Mouse (Mus musculus): Measurements from ENCODE around the gene Mrpl53. TPM values are rescaled to one million over a fixed set of nuclear protein-coding genes. Genes with fewer than 3 reads are reported as not detected.

Gene Mrpl53
- polyA plus RNA-seq, 1 experiment from 2014 or later, result 156 TPM

DNA sequence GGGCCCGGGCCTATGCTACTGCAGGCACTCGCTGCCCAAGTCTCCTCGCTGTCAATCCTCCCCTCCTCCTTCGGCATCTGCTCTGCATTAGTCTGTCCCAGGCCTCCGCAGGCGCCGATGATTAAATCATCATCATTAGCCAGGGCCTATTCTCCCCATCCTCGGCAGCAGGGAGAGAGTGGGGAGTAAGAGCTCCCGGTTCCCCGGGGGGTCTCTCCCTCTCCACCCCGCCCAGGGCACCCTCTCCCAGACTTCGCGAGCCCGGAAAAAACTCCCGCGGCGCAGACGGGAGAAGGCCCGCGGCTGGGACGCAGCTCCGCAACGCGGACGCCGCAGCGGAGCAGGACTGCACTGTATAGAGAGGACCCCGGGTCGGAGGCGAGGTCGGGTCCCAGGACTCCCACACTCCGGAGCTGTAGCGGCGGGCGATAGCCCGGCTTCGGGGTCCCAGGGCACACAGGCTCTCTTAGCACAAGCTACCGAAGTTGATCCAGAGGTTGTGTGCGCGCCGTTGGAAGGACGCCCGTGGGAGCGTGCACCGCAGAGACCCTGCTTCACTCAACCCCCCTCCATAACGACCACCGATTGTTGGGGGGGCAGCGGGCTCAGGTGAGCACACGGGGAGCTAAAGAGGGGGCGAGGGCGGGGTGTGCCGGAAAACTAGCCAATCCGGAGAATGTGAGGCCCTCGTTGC lies 31.1 kb upstream of the Mrpl53 start, which contains the start of gene Pcgf1:
Gene Pcgf1, plus strand, starts transcription at position 240 of the 694 bp plus-strand sequence.
- Histone ChIP-seq H3K27me3 (replicated peaks) (peaks cover 58% of the 10 kb centered on the region), H3K9ac (peak within 1 kb of the TSS; percentile 71), H3K4me2 (peak within 1 kb of the TSS; percentile 97), H3K4me1 (replicated peaks) (peaks cover 11% of the 10 kb centered on the region; the same call in 1 of the 2 replicates), H3K9me3 (replicated peaks) (no peaks in the 10 kb centered on the region), H3K4me3 (peak within 1 kb of the TSS; percentile 62), H3K36me3 (peaks cover 23% of the 10 kb centered on the region), H3K27ac (ENCODE audit: poor library complexity, severe bottlenecking) (peak within 1 kb of the TSS; percentile 38; the same call in 1 of the 2 replicates)
- ATAC-seq (ENCODE audit: insufficient number of reproducible peaks, low FRiP score), result peak; percentile 52
- under 1% methylated on average over 54 of the region's 54 CpGs for WGBS

DNA sequence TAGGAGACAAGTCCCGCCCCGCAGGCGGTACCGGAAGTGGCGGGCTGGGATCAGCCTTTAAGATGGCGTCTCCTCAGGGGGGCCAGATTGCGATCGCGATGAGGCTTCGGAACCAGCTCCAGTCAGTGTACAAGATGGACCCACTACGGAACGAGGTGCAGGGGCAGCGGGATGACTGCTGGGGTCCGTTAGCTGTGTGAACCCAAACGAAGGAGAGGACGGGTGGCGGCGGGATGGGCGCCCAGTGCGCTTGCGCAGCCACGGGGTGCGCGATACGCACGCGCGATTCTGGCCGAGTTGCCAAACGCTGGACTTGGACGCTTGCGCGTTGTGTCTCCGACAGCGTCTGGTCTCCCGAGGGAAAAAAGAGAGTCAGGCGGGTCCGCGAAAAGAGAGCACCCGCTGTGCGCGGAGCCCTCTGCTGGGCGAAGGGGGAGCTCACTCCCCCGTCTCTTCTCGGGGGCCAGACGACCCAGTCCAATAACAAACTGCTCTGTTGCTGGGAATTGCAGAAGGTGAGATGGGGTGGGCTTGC lies 30.4 kb upstream of the Mrpl53 start:
- Histone ChIP-seq H3K9ac (peak overlapping the region; percentile 71), H3K4me2 (peak overlapping the region; percentile 97), H3K4me1 (replicated peaks) (peaks cover 11% of the 10 kb centered on the region; the same call in 1 of the 2 replicates), H3K27me3 (replicated peaks) (peaks cover 59% of the 10 kb centered on the region), H3K4me3 (peak overlapping the region; percentile 62), H3K36me3 (peaks cover 23% of the 10 kb centered on the region), H3K9me3 (replicated peaks) (no peaks in the 10 kb centered on the region), H3K27ac (ENCODE audit: poor library complexity, severe bottlenecking) (peak overlapping the region; percentile 38; the same call in 1 of the 2 replicates)
- peak; percentile 94 for ATAC-seq (ENCODE audit: insufficient number of reproducible peaks, low FRiP score)
- WGBS, result under 1% methylated on average over 46 of the region's 46 CpGs

DNA sequence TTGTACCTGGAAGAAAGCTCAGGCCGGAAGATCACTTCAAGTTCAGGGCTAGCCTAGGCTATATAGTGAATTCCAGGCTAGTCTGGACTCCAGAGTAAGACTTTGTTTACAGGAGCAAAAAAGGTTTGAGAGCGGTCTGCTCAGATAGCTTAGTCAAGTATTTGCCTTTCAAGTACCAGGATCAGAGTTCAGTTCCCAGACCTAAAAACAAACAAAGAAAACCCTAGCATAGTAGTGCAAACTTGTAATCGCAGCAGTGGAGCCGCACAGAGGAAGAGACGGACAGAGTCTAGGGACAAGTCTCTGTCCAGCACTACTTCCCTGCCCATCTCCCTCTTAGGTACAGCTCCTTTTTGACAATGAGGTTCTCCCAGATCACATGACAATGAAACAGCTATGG lies 28.6 kb upstream of the Mrpl53 start:
- Histone ChIP-seq H3K36me3 (peaks cover 23% of the 10 kb centered on the region), H3K9me3 (replicated peaks) (no peaks in the 10 kb centered on the region), H3K4me2 (no peak overlapping the region), H3K4me3 (no peak overlapping the region), H3K27ac (ENCODE audit: poor library complexity, severe bottlenecking) (no peak overlapping the region), H3K4me1 (replicated peaks) (peaks cover 11% of the 10 kb centered on the region; the same call in 1 of the 2 replicates), H3K9ac (no peak overlapping the region), H3K27me3 (replicated peaks) (peaks cover 59% of the 10 kb centered on the region)
- WGBS, result 94% methylated on average over 5 of the region's 5 CpGs
- no peak for ATAC-seq (ENCODE audit: insufficient number of reproducible peaks, low FRiP score)

DNA sequence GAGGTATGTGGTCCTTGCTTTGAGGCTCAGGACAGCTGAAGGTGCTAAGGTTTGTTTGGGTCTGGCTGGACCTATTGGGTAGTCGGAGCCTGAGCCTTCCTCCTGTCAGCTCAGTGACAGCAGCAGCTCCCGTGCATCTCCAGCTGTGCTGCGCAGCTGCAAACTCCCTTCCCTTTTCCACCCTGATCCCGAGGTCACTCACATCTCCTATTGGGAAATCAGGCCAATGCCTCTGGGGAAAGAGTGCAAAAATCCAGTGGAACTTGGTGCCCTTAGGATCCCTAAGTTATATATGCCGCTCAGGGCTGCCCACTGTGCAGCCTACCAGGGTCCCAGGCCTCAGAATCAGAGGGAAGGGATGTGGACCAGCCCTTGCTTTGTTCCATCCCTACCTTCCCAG lies 25.3 kb upstream of the Mrpl53 start:
- peaks cover 23% of the 10 kb centered on the region for H3K36me3 ChIP-seq
- H3K4me2 ChIP-seq, result no peak overlapping the region
- H3K9ac ChIP-seq, result no peak overlapping the region

DNA sequence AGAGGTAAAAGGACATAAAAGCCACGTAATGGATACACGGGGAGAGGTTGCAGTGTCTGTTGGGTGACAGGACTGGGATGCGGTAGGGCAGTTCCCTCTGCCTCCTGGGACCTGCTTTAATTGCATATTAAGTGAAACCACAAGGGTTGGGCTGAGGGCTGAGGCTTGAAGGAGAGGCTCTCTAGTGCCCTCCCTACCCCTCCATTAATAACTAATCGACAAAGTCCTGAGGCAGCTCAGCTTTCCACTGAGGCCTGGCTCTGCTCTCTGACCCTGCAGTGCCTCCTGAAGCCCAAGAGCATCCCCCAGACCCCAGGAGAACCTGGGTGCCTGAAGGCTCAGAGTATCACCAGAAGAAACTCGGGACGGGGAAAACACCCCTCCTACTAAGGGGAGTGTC lies 24.4 kb upstream of the Mrpl53 start:
- no peak for ATAC-seq (ENCODE audit: insufficient number of reproducible peaks, low FRiP score)
- Histone ChIP-seq H3K27me3 (replicated peaks) (peaks cover 77% of the 10 kb centered on the region), H3K4me2 (no peak overlapping the region), H3K9me3 (replicated peaks) (no peaks in the 10 kb centered on the region), H3K4me1 (replicated peaks) (peaks cover 22% of the 10 kb centered on the region), H3K27ac (ENCODE audit: poor library complexity, severe bottlenecking) (no peak overlapping the region), H3K9ac (no peak overlapping the region), H3K36me3 (peaks cover 23% of the 10 kb centered on the region), H3K4me3 (no peak overlapping the region)
- 10% methylated on average over 6 of the region's 6 CpGs for WGBS

More for the DNA sequence above, 25.3 kb upstream of the Mrpl53 start:
- no peaks in the 10 kb centered on the region for H3K9me3 ChIP-seq (replicated peaks)
- H3K27me3 ChIP-seq (replicated peaks), result peaks cover 68% of the 10 kb centered on the region
- ATAC-seq (ENCODE audit: insufficient number of reproducible peaks, low FRiP score), result no peak
- H3K4me1 ChIP-seq (replicated peaks), result peaks cover 29% of the 10 kb centered on the region
- WGBS, result 17% methylated on average over 5 of the region's 5 CpGs
- H3K27ac ChIP-seq (ENCODE audit: poor library complexity, severe bottlenecking), result no peak overlapping the region
- H3K4me3 ChIP-seq, result no peak overlapping the region

DNA sequence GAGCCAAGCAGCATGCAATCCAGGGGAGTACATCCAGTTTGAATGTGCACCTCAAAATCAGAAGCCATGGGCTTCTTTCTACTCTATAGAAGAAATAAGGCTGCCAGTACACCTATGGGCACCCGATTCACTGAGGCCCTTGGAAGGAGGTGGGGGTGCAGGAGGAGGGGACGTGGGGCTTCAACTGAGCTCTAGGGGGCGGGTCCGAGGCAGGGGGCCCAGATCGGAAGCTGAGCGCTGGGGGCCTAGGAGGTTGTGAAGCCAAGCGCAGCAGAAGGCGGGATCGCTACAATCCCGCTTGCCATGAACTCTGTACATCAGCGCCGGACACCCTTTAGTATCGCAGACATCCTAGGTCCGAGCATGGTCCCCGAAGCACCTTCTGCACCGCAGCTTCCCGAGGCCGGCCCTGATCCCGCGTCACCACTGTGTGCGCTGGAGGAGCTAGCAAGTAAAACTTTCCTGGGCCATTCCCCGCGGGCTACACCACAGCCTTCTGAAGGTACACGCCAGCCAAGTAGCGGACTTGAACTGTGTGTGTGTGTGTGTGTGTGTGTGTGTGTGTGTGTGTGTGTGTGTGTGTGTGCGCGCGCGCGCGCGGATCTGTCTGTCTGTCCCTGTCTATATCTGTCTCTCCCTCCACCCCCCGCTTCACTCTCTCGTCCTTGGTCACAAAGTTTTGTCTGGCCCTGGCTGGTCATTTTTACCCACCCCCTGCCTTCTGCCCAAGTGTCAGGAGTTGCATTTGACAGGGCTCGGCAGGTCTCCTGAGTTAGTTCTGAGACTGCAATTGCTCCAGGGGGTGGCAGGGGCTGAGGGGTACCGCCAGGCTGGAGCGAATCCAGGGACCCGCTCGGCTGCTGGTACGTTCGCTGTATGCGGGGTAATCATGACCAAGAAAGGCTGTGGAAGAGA lies 22.5 kb upstream of the Mrpl53 start, which contains the start of gene Lbx2:
Gene Lbx2, plus strand, starts transcription at position 247 of the 915 bp plus-strand sequence.
- H3K9ac ChIP-seq, result peak within 1 kb of the TSS; percentile 27; the same call in 1 of the 2 replicates
- H3K9me3 ChIP-seq (replicated peaks), result no peaks in the 10 kb centered on the region

DNA sequence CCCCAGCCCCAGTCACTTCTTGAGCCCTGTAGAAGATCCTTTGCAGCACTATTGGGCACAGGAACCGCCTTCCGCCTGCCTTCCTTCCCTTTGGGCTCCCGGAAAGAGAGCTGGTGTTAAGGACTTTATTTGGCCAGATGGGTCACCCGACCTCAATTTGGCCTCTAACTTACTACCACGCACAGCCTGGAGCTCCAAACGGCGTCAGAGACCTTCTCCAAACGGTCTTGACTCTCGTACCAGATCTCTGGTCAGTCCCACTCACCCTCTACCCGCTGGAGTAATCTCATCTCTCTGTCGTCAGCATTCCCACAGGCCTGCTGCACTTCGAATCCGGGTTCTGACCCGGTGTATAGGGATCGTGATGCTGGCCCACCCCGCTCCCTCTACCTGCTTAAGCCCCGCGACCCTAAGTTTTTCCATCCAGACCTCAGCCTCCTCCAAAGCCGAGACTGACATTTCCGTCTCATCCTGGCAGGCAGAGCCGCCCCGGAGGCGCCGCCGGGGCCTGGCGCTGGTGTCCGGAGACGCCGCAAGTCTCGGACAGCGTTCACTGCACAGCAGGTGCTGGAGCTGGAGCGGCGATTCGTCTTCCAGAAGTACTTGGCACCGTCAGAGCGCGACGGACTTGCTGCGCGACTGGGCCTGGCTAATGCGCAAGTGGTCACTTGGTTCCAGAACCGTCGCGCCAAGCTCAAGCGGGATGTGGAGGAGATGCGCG lies 21.5 kb upstream of the Mrpl53 start:
- H3K9ac ChIP-seq, result peak overlapping the region; percentile 1; the same call in 1 of the 2 replicates
- peak overlapping the region; percentile 68 for H3K4me2 ChIP-seq
- peaks cover 22% of the 10 kb centered on the region for H3K4me1 ChIP-seq (replicated peaks)
- 1% methylated on average over 47 of the region's 47 CpGs for WGBS
- ATAC-seq (ENCODE audit: insufficient number of reproducible peaks, low FRiP score), result no peak
- H3K9me3 ChIP-seq (replicated peaks), result no peaks in the 10 kb centered on the region
- peaks cover 83% of the 10 kb centered on the region for H3K27me3 ChIP-seq (replicated peaks)
- peak overlapping the region; percentile 39 for H3K4me3 ChIP-seq
- H3K36me3 ChIP-seq, result peaks cover 2% of the 10 kb centered on the region; the same call in 1 of the 2 replicates
- H3K27ac ChIP-seq (ENCODE audit: poor library complexity, severe bottlenecking), result no peak overlapping the region

More for the DNA sequence above, 22.5 kb upstream of the Mrpl53 start, which contains the start of gene Lbx2:
- peaks cover 9% of the 10 kb centered on the region for H3K36me3 ChIP-seq
- peak within 1 kb of the TSS; percentile 68 for H3K4me2 ChIP-seq
- no peak within 1 kb of the TSS for H3K27ac ChIP-seq (ENCODE audit: poor library complexity, severe bottlenecking)
- peaks cover 90% of the 10 kb centered on the region for H3K27me3 ChIP-seq (replicated peaks)
- peaks cover 22% of the 10 kb centered on the region for H3K4me1 ChIP-seq (replicated peaks)
- 3% methylated on average over 35 of the region's 42 CpGs for WGBS
- H3K4me3 ChIP-seq, result peak within 1 kb of the TSS; percentile 39
- ATAC-seq (ENCODE audit: insufficient number of reproducible peaks, low FRiP score), result no peak

DNA sequence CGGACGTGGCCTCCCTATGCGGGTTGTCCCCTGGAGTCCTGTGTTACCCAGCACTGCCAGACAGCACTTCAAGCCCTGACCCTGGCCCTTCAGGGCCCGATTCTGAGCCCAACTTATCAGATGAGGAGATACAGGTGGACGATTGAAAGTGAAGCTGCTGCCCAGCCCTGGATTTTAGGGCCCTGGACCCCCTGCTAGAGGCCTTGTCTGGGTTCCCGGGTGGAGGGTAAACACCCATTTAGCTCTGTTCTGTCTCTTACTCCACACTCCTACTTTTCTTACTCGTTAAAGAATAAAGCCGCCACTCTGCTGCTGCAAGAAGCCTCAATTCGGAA lies 20.9 kb upstream of the Mrpl53 start:
- Histone ChIP-seq H3K4me3 (peak overlapping the region; percentile 39), H3K36me3 (no peaks in the 10 kb centered on the region), H3K27me3 (replicated peaks) (peaks cover 82% of the 10 kb centered on the region), H3K9me3 (replicated peaks) (no peaks in the 10 kb centered on the region), H3K27ac (ENCODE audit: poor library complexity, severe bottlenecking) (no peak overlapping the region), H3K4me1 (replicated peaks) (peaks cover 25% of the 10 kb centered on the region), H3K9ac (no peak overlapping the region), H3K4me2 (peak overlapping the region; percentile 68)
- 11% methylated on average over 9 of the region's 9 CpGs for WGBS
- ATAC-seq (ENCODE audit: insufficient number of reproducible peaks, low FRiP score), result no peak

DNA sequence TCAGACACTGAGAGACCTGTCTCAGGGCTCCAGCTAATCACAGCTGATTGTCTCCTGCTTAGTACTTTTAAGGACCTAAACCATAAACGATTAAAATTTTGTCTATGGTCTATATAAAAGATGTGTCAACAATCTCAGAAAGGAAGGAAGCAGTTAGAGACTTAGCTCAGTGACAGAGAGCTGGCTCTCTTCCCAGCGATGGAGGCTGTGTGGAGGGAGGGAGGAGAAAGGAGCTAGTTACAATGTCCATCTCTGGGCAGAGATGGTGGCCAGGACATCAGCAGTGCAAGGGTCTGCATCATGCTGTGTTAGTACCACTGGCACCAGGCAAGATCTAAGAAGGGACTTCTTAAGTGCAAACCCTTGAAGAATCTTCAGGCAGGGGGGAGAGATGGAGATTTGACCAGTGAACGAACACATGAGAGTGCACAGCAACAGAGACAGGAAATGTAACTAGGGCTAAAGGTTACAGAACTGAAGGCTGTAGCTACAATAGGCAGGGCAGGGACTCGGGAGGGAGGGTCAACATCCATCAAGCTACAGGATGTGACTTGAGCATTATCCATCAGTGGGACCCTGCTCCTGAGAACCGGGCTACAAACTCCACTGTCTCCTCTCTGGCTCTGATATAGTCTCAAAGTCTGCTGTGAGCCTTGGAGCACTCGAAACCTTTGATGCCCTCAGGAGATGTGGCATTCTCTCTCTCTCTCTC lies 16.3 kb upstream of the Mrpl53 start:
- no peak for ATAC-seq (ENCODE audit: insufficient number of reproducible peaks, low FRiP score)
- Histone ChIP-seq H3K36me3 (no peaks in the 10 kb centered on the region), H3K4me1 (replicated peaks) (peaks cover 11% of the 10 kb centered on the region), H3K9ac (no peak overlapping the region), H3K27ac (ENCODE audit: poor library complexity, severe bottlenecking) (no peak overlapping the region), H3K4me2 (no peak overlapping the region), H3K4me3 (no peak overlapping the region), H3K27me3 (replicated peaks) (peaks cover 60% of the 10 kb centered on the region), H3K9me3 (replicated peaks) (peaks cover 7% of the 10 kb centered on the region; the same call in 1 of the 2 replicates)
- 33% methylated on average over 6 of the region's 6 CpGs for WGBS

DNA sequence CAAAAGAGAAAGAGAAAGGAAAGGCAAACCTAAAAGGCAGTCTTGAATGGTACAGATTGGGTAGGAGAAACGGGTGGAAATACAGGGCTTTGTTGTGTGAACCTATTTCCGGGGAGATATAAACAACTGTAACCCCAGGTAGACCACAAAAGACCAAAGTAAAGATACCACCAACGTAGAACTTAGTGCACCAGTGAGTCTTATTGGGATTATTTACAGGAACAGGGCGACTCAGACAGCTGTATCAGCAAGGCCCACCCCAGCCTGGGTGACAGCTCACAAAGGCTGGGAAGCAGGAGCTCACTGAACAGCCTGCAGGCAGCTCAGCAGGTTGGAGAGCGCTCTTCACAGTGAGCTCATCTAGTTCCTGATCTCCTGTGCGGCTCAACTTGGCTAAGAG lies 12.9 kb upstream of the Mrpl53 start:
- Histone ChIP-seq H3K4me1 (replicated peaks) (peaks cover 5% of the 10 kb centered on the region; the same call in 1 of the 2 replicates), H3K36me3 (no peaks in the 10 kb centered on the region), H3K27me3 (replicated peaks) (peaks cover 37% of the 10 kb centered on the region), H3K27ac (ENCODE audit: poor library complexity, severe bottlenecking) (no peak overlapping the region), H3K9me3 (replicated peaks) (peaks cover 7% of the 10 kb centered on the region; the same call in 1 of the 2 replicates), H3K9ac (no peak overlapping the region), H3K4me3 (no peak overlapping the region), H3K4me2 (no peak overlapping the region)
- no peak for ATAC-seq (ENCODE audit: insufficient number of reproducible peaks, low FRiP score)
- WGBS, result 41% methylated on average over 6 of the region's 6 CpGs
